Mouse (Mus musculus): ENCODE results near the gene Pik3r5. TPM values are rescaled to one million over a fixed set of nuclear protein-coding genes. Genes with fewer than 3 reads are reported as not detected.
A peak's percentile ranks its signal among the peaks of the same experiment; 100 is the strongest.

Pik3r5 gene
- polyA plus RNA-seq, 1 experiment from 2014 or later: 0.74 TPM

DNA sequence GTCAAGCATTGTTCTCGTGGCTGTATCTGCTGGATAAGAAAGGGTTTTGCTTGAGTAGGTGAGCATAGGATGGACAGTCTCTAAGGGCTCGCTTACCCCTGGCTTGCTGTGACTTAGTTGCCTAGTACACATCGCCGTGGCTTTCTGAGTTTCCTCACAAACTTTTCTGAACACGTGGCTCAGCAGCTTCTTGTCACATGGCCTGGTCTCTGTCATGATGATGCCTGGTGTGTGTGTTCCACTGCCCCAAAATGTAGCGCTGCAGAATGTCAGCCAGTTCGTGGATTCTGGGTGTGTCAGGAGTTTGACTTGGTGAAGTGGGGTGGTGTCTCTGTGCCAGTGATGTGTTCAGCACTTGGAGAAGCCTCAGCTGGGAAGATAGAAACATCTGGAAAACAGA, 16.4 kb downstream of the Pik3r5 start:
- ATAC-seq (ENCODE audit: low FRiP score): no peak
- WGBS: 86% methylated on average over 7 of the region's 7 CpGs
- Histone ChIP-seq H3K36me3 (ENCODE audit: control insufficient read depth, insufficient read depth, low read length) (no peaks in the 10 kb centered on the region), H3K4me1 (replicated peaks; ENCODE audit: control insufficient read depth, insufficient read depth, low read length) (no peaks in the 10 kb centered on the region; the same call in 1 of the 2 replicates), H3K4me3 (ENCODE audit: low read depth, low read length) (no peak overlapping the region), H3K27ac (ENCODE audit: low read depth, low read length) (no peak overlapping the region), H3K9me3 (ENCODE audit: control insufficient read depth, low read length) (no peaks in the 10 kb centered on the region), H3K9ac (ENCODE audit: low read depth, low read length) (no peak overlapping the region), H3K4me2 (replicated peaks; ENCODE audit: low read depth, low read length) (no peak overlapping the region), H3K27me3 (ENCODE audit: control insufficient read depth, insufficient read depth, low read length) (no peaks in the 10 kb centered on the region)
- no peak for DNase-seq (ENCODE audit: low spot score)

DNA sequence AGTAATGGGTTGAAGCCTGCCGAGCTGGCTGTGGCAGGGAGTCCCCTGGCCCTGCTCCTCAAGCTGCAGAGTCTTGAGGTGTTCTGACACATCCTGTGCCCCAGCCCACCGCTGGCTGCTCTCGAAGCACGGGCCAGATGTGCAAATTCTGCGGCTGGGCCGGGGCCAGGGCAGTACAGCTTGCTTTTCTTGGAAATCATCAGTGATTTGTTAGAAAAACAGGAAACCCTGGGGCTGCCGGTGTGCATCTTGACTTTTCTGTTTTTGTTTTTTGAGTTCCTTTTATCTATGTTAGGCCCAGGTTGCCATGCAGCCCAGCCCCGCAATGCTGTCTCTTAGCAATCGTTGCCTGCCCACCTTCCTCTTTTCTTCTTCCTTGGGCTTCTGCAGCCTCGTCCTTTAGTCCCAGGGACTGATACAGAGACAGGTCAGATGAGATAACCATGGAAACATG, 19.4 kb downstream of the Pik3r5 start:
- Histone ChIP-seq H3K4me3 (ENCODE audit: low read depth, low read length) (no peak overlapping the region), H3K27ac (ENCODE audit: low read depth, low read length) (no peak overlapping the region), H3K9ac (ENCODE audit: low read depth, low read length) (no peak overlapping the region), H3K9me3 (ENCODE audit: control insufficient read depth, low read length) (no peaks in the 10 kb centered on the region), H3K36me3 (ENCODE audit: control insufficient read depth, insufficient read depth, low read length) (no peaks in the 10 kb centered on the region), H3K27me3 (ENCODE audit: control insufficient read depth, insufficient read depth, low read length) (no peaks in the 10 kb centered on the region), H3K4me2 (replicated peaks; ENCODE audit: low read depth, low read length) (no peak overlapping the region), H3K4me1 (replicated peaks; ENCODE audit: control insufficient read depth, insufficient read depth, low read length) (no peaks in the 10 kb centered on the region; the same call in 1 of the 2 replicates)
- DNase-seq (ENCODE audit: low spot score) (peak; percentile 7), ATAC-seq (ENCODE audit: low FRiP score) (no peak)
- WGBS: 62% methylated on average over 10 of the region's 10 CpGs

DNA sequence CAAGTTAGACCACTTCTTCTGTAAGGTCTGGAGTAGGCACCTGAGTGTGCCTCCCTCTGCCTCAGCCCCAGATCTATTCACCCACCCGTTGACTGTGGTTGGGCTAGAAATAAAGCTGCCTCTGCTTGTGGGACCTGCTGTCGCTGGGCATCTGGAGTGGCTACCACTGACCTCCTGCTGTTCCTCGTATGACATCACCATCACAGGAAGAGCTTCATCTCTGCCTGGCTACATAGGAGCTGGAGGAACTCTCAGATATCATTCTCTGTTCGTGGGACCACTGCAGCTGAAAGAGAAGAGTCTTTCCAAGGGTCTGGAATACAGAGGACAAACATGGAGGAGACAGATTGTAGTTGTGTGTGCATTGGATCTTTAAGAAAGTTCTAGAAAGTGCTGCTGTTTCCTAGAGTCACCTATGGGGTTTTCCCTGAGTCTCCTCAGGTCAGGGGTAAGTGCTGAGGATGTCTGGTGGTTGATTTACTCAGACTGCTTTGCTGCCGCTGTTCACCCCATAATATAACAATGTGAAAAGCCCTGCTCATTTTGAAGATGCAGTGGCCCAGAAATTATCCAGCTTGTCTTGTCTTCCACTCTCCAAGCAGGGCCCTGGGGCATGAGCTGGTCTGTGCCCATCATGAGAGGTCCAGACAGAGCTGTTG, 20.0 kb downstream of the Pik3r5 start:
- Histone ChIP-seq H3K9me3 (ENCODE audit: control insufficient read depth, low read length) (no peaks in the 10 kb centered on the region), H3K27ac (ENCODE audit: low read depth, low read length) (no peak overlapping the region), H3K9ac (ENCODE audit: low read depth, low read length) (no peak overlapping the region), H3K4me1 (replicated peaks; ENCODE audit: control insufficient read depth, insufficient read depth, low read length) (no peaks in the 10 kb centered on the region; the same call in 1 of the 2 replicates), H3K27me3 (ENCODE audit: control insufficient read depth, insufficient read depth, low read length) (no peaks in the 10 kb centered on the region), H3K4me3 (ENCODE audit: low read depth, low read length) (no peak overlapping the region), H3K4me2 (replicated peaks; ENCODE audit: low read depth, low read length) (no peak overlapping the region), H3K36me3 (ENCODE audit: control insufficient read depth, insufficient read depth, low read length) (no peaks in the 10 kb centered on the region)
- 73% methylated on average over 5 of the region's 5 CpGs for WGBS
- ATAC-seq (ENCODE audit: low FRiP score): no peak
- DNase-seq (ENCODE audit: low spot score): no peak

DNA sequence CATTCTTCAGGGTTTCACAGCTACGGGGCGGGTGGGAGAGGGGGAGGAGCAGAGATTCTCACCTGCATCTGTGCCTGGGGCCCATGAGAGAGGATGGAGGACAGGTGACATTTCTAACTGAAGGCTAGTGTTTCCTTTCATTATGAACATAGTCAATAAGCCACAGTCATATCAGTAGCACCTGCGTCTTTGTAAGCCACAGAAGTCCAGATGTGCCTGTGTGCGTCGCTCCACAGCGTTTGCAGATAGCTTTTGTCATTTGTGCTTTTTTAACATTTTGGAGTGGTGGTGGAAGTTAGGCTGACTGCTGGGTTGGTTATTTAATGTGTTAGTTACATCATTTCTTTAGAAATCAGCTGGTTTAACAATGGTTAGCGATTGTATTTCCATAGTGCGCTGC, 20.8 kb downstream of the Pik3r5 start:
- Histone ChIP-seq H3K36me3 (ENCODE audit: control insufficient read depth, insufficient read depth, low read length) (no peaks in the 10 kb centered on the region), H3K9ac (ENCODE audit: low read depth, low read length) (no peak overlapping the region), H3K4me2 (replicated peaks; ENCODE audit: low read depth, low read length) (no peak overlapping the region), H3K4me1 (replicated peaks; ENCODE audit: control insufficient read depth, insufficient read depth, low read length) (no peaks in the 10 kb centered on the region; the same call in 1 of the 2 replicates), H3K27ac (ENCODE audit: low read depth, low read length) (no peak overlapping the region), H3K9me3 (ENCODE audit: control insufficient read depth, low read length) (no peaks in the 10 kb centered on the region), H3K4me3 (ENCODE audit: low read depth, low read length) (no peak overlapping the region), H3K27me3 (ENCODE audit: control insufficient read depth, insufficient read depth, low read length) (no peaks in the 10 kb centered on the region)
- no peak for DNase-seq (ENCODE audit: low spot score)
- no peak for ATAC-seq (ENCODE audit: low FRiP score)
- 94% methylated on average over 8 of the region's 8 CpGs for WGBS

DNA sequence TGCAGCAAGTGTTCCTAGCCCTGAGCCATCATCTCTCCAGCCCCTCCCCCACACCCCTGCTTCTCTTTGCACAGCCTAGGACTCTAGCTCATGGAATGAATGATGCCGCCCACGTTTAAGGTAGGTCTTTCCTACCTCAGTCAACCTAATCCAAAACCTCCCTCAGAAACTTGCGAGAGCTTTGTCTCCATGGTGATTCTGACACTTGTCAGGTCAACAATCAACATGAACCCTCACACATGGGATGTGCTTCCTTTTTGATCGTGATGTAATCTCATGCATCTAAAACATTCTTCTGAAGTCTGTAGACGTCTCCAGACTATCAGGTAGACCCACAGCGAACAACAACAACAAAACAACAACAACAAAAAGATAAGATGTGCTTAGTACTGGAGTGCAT, 21.4 kb downstream of the Pik3r5 start:
- no peak for DNase-seq (ENCODE audit: low spot score)
- Histone ChIP-seq H3K4me1 (replicated peaks; ENCODE audit: control insufficient read depth, insufficient read depth, low read length) (no peaks in the 10 kb centered on the region; the same call in 1 of the 2 replicates), H3K9ac (ENCODE audit: low read depth, low read length) (no peak overlapping the region), H3K36me3 (ENCODE audit: control insufficient read depth, insufficient read depth, low read length) (no peaks in the 10 kb centered on the region), H3K27me3 (ENCODE audit: control insufficient read depth, insufficient read depth, low read length) (no peaks in the 10 kb centered on the region), H3K27ac (ENCODE audit: low read depth, low read length) (no peak overlapping the region), H3K4me3 (ENCODE audit: low read depth, low read length) (no peak overlapping the region), H3K4me2 (replicated peaks; ENCODE audit: low read depth, low read length) (no peak overlapping the region), H3K9me3 (ENCODE audit: control insufficient read depth, low read length) (no peaks in the 10 kb centered on the region)
- no peak for ATAC-seq (ENCODE audit: low FRiP score)
- WGBS: 74% methylated on average over 6 of the region's 6 CpGs

DNA sequence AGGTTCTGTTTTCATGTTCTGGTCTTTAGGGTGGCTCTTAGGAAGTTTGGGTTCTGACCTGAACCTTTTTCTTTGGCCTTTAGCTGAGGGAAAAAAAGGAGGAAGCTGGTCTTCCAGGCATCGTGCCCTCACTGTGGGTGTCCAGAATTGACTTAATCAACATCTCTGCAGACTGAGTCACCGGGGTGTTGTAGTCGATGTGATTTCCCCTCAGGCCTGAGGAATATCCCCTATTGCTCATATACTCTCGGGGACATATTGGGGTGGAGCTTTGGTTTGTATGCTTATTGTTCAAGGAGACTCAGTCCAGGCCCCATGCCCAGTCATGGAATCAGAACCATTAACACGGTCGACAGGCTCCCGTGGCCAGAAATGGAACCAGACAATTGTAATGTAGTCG, 26.2 kb downstream of the Pik3r5 start:
- WGBS: 81% methylated on average over 8 of the region's 8 CpGs
- Histone ChIP-seq H3K9ac (ENCODE audit: low read depth, low read length) (no peak overlapping the region), H3K4me3 (ENCODE audit: low read depth, low read length) (no peak overlapping the region), H3K27me3 (ENCODE audit: control insufficient read depth, insufficient read depth, low read length) (no peaks in the 10 kb centered on the region), H3K9me3 (ENCODE audit: control insufficient read depth, low read length) (no peaks in the 10 kb centered on the region), H3K4me2 (replicated peaks; ENCODE audit: low read depth, low read length) (no peak overlapping the region), H3K36me3 (ENCODE audit: control insufficient read depth, insufficient read depth, low read length) (no peaks in the 10 kb centered on the region), H3K4me1 (replicated peaks; ENCODE audit: control insufficient read depth, insufficient read depth, low read length) (no peaks in the 10 kb centered on the region), H3K27ac (ENCODE audit: low read depth, low read length) (no peak overlapping the region)
- DNase-seq (ENCODE audit: low spot score) (no peak), ATAC-seq (ENCODE audit: low FRiP score) (no peak)

DNA sequence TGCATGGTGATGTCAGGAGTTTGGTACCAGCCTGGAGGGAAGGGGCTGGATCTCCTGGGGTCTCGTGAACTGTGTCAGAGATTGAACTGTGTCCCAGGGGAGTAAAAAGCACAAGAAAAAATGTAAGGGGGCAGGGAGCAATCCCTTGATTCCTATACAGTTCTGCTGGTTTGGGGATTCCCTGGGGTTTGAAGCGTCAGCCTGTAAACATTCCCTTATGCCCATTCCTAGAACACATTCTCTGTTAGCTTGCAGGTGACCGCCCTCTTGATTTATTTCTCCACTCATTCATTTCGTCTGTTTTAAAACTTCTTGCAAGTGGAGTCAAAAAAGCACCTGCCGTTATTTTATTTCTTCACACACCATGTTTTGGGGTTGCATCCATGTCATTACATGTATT, 27.1 kb downstream of the Pik3r5 start:
- no peak overlapping the region for H3K27ac ChIP-seq (ENCODE audit: low read depth, low read length)
- H3K36me3 ChIP-seq (ENCODE audit: control insufficient read depth, insufficient read depth, low read length): no peaks in the 10 kb centered on the region
- 82% methylated on average over 5 of the region's 5 CpGs for WGBS
- H3K4me3 ChIP-seq (ENCODE audit: low read depth, low read length): no peak overlapping the region
- no peaks in the 10 kb centered on the region for H3K9me3 ChIP-seq (ENCODE audit: control insufficient read depth, low read length)
- ATAC-seq (ENCODE audit: low FRiP score): no peak
- H3K9ac ChIP-seq (ENCODE audit: low read depth, low read length): no peak overlapping the region
- no peaks in the 10 kb centered on the region for H3K4me1 ChIP-seq (replicated peaks; ENCODE audit: control insufficient read depth, insufficient read depth, low read length)
- no peaks in the 10 kb centered on the region for H3K27me3 ChIP-seq (ENCODE audit: control insufficient read depth, insufficient read depth, low read length)
- no peak overlapping the region for H3K4me2 ChIP-seq (replicated peaks; ENCODE audit: low read depth, low read length)
- no peak for DNase-seq (ENCODE audit: low spot score)

DNA sequence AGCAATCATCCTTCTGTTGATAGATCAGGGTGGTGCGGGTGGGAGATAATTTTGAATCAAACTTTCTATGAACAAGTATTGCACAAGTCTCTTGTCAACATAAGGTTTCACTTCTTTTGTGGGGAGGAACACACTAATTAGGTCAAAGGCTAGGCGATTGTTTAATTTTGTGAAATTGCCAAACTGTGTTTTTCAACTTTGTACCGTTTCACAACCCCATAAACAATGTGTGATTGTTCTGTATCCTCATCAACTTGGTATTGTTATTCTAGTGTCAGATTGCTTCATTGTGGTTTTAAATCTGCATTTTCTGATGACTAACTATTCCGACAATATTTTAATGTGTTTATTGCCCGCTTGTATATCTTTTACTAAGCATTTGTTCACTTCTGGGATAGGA, 27.6 kb downstream of the Pik3r5 start:
- H3K36me3 ChIP-seq (ENCODE audit: control insufficient read depth, insufficient read depth, low read length): no peaks in the 10 kb centered on the region
- H3K27ac ChIP-seq (ENCODE audit: low read depth, low read length): no peak overlapping the region
- WGBS: 89% methylated on average over 5 of the region's 5 CpGs
- H3K4me3 ChIP-seq (ENCODE audit: low read depth, low read length): no peak overlapping the region
- no peaks in the 10 kb centered on the region for H3K4me1 ChIP-seq (replicated peaks; ENCODE audit: control insufficient read depth, insufficient read depth, low read length)
- no peak overlapping the region for H3K4me2 ChIP-seq (replicated peaks; ENCODE audit: low read depth, low read length)
- H3K27me3 ChIP-seq (ENCODE audit: control insufficient read depth, insufficient read depth, low read length): no peaks in the 10 kb centered on the region
- no peak overlapping the region for H3K9ac ChIP-seq (ENCODE audit: low read depth, low read length)
- no peak for DNase-seq (ENCODE audit: low spot score)
- ATAC-seq (ENCODE audit: low FRiP score): no peak
- no peaks in the 10 kb centered on the region for H3K9me3 ChIP-seq (ENCODE audit: control insufficient read depth, low read length)

DNA sequence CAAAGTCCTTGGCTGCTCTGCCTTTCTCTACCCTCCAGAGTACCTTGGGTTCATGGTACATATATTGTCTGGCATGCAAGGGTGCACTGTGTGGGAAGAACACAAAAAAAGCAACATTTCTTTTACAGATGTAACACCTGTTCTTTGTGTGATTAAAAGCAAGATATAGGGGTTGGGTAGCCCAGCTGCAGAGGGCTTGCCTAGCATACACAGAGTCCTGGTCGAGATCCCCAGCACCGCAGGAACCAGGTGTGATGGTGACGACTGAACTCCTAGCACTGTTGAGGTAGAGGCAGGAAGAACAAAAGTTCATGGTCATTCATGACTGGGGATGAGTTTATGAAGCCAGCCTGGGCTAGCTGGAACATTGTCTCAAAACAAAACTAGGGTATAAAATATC, 30.8 kb downstream of the Pik3r5 start:
- Histone ChIP-seq H3K9me3 (ENCODE audit: control insufficient read depth, low read length) (no peaks in the 10 kb centered on the region), H3K27me3 (ENCODE audit: control insufficient read depth, insufficient read depth, low read length) (no peaks in the 10 kb centered on the region), H3K4me1 (replicated peaks; ENCODE audit: control insufficient read depth, insufficient read depth, low read length) (no peaks in the 10 kb centered on the region), H3K36me3 (ENCODE audit: control insufficient read depth, insufficient read depth, low read length) (no peaks in the 10 kb centered on the region), H3K27ac (ENCODE audit: low read depth, low read length) (no peak overlapping the region), H3K9ac (ENCODE audit: low read depth, low read length) (no peak overlapping the region), H3K4me3 (ENCODE audit: low read depth, low read length) (no peak overlapping the region), H3K4me2 (replicated peaks; ENCODE audit: low read depth, low read length) (no peak overlapping the region)
- no peak for ATAC-seq (ENCODE audit: low FRiP score)
- WGBS: 84% methylated on average over 3 of the region's 3 CpGs
- DNase-seq (ENCODE audit: low spot score): no peak

Measured in hindbrain, embryonic 11.5 days (tissue).